Mouse (Mus musculus) spleen, postnatal 4 days (tissue): ENCODE measurements at regions not wholly inside any gene's neighbourhood (a gene's known extent, or its start where the extent isn't known, plus 50 kb on each side); places are given as distances from the start of the nearest gene placed in this dataset.
"Not testable (repeated sequence)": the region's sequence is repeated elsewhere in the genome, so short reads cannot be mapped to it uniquely, and the experiment has no call there.

Experiments used
- DNase-seq, 2 experiments: peaks; one replicate each; pipeline ENCODE4 v3.0.0; 2022; ENCODE audit warnings: low spot score in 2 of 2

DNA sequence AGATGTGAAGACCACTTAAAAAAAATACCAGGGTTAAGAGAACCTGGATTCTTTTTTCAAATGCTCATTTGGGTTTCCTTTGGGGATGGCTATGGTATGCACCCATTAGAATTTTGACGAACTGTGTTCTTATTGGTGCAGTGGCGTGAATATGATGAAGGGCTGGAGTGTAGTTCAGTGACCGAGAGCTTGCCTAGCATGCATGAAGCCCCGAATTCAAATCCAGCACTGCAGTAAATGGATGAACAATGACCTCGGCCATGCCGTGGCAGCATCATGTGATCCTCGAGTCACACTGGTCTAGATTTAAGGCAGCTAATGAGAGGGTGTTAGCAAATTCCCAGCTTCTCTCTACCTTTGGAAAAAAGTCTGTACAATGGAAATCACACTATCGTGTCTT is 286.4 kb upstream of the Ubash3b start:
- no peak for DNase-seq

- no peak for DNase-seq
These were observed 285.8 kb upstream of the Ubash3b start for GRCm38 (mm10) chr9:41447211-41447875.

DNA sequence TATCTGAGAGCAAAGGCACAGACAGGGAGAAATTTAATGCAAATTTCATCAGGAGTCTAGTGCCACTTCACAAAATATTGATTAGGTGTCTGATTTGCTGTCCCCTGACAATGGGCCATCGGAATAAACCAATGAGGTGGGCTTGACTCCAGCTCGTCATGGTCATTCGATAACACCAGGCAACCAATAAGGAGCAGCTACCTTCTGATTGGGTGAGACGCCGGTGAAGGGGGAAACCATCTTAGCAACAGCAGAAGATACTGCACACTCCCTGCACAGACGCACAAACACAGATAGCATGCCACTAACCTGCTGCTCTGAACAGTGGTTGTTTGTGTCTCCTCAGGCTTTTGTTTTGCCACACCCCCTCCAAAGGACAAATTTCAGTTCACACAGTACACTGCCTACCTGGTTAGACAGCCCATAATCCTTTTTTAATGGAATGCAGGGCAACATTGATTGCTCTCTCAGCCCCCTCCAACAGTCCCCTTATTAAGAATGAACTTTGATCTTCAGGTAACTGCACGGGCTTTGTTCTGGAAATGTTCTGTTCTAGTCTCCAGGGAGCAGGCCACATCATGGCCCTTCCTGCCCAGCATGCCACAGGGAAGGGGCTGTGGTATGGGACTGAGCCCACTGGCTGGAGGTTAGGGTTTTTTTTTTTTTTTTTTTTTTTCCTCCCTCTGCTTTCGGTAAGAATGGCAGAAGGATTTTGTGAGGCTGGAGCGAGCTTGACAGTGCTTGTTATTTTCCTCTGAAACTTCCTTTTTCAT is 285.1 kb upstream of the Ubash3b start:
- DNase-seq = no peak

DNA sequence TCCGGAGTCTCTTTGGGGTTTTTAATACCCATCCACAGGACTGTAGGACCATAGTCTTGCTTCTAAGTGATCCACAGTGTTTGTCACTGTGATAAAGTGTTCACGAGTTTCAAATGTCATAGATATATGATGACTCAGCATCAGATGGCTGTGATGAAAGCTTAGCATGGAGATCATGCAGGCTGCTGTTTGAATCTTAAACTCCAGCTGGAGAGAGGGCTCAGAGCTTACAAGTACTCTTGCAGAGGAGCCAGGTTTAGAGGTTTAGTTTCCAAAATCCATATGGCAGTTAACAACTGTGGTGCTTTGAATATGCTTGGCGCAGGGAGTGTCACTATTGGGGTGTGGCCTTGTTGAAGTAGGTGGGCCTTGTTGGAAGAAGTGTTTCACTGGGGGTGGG is 280.9 kb upstream of the Ubash3b start:
- no peak for DNase-seq

- no peak for DNase-seq
These were observed 278.5 kb upstream of the Ubash3b start for GRCm38 (mm10) chr9:41439979-41440378.

GRCm38 (mm10) chr9:41438141-41438540 is 276.6 kb upstream of the Ubash3b start:
- no peak for DNase-seq

DNA sequence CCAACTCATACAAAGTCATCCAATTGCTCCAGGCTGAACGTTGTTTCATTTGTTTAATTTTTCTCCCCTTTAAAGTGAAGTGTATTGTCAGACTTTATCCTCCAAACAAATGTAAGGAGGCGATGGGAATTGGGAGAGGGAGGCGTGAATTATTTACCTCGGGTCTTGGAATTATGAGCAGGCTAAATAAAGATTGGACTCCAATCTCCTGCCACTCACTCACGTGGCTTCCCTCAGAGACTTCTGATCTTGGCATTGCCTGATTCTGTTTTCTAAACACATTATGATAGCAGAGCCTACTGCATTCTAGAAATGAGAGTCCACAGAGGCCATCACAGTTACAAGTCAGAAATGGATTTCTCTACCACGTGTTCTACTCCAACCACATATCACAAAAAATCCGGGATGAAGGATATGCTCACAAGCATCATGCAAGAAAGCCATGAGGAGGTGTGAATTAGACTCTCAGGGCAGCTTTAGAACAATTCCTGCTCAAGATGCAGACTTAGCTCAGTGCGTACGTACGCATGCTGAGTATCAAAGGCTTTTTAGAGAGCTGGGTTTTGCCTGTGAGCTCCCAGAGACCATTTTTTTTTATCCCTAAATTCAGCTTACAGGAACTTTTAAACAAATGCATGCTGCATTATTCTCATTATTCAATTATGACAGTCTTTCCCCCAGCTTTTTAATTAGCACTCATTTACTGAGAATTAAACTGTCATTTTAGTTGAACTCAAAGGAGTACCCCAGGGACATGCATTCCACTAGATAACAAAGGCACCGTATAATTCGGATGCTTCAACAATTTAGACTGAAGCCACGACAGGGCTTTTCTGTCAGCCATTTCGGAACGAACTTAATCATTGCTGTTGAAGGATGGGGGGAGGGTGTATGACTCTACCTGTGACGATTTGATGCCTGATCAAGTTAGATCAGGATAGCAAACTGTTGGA is 269.2 kb upstream of the Ubash3b start:
- no peak for DNase-seq

DNA sequence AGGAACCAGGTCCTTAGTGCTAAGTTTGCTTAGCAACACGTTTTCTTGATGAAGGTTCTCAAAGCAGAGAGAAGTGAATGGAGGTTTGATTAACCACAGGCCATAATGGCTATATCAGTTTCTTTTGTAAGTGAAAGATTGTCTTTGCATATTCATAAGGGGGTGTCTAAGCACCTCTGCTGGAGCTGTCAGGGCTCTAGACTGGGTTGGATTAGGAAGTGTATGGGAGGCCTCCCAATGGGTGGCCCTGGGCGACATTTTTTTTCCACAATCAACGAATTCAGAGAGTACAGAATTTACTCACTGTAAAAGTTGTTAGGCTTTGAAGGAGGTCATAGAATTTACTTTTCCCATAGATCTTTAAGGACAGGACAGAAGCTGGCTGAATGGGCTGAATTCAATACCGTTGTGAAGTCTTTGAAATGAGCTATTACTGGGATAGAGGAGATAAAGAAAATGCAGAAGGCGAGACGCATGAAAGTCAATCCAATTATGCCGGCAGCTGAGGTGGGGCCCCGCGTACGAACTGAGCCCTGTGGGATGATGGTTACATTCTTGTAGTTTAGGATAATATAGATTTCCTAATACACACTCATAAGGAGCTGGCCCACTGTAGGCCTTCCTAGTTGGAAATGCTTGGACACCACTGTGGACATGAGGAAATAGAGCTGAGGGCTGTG is 268.4 kb upstream of the Ubash3b start:
- no peak for DNase-seq

GRCm38 (mm10) chr9:41429236-41429635 is 267.7 kb upstream of the Ubash3b start:
- DNase-seq = no peak

- DNase-seq = no peak
These were observed 265.2 kb upstream of the Ubash3b start for GRCm38 (mm10) chr9:41426698-41427097.

- DNase-seq = no peak
These were observed 263.7 kb upstream of the Ubash3b start for GRCm38 (mm10) chr9:41425225-41425624.

GRCm38 (mm10) chr9:41413791-41414190 is 252.3 kb upstream of the Ubash3b start:
- DNase-seq = no peak

DNA sequence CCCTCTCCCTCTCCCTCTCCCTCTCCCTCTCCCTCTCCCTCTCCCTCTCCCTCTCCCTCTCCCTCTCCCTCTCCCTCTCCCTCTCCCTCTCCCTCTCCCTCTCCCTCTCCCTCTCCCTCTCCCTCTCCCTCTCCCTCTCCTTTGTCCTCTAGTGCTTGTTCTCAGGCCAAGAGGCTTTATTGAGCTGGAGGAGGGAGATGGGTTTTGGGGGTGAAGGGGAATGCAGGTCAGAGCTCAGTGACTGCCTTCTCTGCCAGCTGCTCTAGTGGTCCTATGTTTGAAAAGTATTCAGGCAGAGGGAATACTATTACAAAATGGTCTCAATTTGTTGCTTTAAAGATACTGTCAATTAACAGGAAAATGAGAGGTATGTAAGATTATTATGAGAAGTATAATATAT is 251.6 kb upstream of the Ubash3b start:
- DNase-seq = not testable (repeated sequence)

- no peak for DNase-seq
These were observed 250.8 kb upstream of the Ubash3b start for GRCm38 (mm10) chr9:41412174-41412757.

DNA sequence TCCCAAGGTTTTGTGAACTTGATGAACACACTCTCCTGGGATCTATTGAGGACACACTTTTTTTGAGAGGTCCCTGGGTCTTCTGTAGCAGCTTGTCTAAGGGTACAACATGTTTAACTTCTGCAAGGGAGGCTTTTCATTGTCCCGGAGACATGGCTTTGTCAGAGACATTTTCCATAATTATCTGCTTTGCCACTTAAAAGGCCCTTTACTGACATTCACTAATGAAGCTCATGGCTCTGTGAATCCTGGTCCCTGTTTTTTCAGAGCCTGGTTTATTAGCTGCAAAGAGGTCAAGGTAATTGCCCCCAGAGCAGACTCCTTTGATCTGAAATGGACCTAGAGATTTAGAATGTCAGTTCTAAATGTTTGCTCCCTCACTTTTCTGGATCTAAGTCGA is 246.8 kb upstream of the Ubash3b start:
- no peak for DNase-seq

DNA sequence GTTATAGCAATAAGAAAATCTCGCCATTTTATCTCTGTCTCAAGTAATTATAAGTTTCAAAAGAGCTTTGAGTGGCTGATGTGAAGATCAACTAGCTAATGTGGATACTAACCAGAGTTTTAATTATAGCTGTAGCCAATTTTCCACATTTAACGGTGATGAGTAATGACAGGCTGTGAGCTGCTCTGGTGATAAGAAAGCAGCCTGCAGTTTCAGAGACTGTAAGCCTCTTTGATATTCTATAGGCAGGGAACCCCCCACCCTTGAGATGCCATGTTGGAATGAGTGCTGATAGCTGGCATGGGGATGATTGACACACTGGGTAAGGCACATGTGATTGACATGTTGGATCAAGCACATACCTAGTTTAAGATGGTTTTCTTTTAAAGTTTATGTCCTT is 245.6 kb upstream of the Ubash3b start:
- no peak for DNase-seq

DNA sequence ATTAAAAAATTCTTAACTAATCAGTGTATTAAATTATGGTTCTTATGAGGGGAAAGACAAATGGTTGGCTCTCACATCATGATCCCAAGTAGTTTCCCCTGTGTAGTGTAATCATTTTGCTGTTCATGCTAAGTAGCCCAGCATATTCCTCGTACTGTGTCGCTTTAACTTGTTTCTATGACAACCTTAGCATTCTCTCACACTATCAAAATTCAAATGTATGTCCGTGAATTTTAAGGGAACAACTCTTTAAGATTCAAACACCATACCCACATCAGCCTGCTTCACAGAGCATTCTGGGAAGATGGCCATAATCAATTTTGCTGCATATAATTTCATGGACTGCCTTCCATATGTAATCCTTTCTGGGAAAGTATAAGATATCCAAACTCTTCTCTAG is 241.4 kb upstream of the Ubash3b start:
- no peak for DNase-seq

DNA sequence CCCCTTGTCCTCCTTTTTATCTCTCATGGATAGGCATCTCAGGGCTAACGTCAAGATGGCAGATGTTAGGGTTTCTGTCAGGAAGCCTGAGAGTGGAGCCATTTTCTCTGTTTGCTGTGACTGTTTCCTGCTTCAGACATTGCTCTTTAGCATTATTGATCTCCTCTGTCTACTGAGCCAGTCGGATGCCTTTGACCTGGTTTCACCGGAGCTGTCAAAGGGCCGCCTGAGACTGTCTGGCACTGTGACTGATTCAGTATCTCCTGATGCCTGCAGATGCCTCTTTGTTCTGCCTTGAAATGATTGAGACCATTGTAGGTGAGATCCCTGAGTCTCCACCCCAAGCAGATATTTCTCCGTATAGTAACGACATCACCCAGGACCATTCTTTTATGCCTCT is 239.5 kb upstream of the Ubash3b start:
- DNase-seq = no peak

DNA sequence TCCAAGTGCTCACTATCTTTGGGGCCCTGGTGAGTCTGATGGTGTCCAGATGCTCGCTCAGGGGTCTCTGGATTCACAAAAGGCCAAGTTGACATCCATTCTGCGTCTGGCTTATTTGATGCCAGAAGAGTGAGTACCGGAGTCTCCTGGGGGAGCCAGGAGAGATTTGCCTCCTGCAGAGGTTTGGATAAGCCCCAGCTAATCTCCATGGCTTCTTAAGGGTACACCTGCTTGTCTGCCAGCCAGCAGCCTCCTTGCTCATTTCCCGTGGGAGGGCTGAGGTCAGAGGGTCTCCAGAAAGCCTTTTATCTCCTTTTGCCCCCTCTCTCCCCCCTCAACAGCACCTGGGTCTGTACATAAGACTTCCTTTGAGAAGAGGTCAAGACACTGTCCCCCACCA is 234.0 kb upstream of the Ubash3b start:
- DNase-seq = no peak

- DNase-seq = no peak
These were observed 230.3 kb upstream of the Ubash3b start for GRCm38 (mm10) chr9:41391591-41392320.

DNA sequence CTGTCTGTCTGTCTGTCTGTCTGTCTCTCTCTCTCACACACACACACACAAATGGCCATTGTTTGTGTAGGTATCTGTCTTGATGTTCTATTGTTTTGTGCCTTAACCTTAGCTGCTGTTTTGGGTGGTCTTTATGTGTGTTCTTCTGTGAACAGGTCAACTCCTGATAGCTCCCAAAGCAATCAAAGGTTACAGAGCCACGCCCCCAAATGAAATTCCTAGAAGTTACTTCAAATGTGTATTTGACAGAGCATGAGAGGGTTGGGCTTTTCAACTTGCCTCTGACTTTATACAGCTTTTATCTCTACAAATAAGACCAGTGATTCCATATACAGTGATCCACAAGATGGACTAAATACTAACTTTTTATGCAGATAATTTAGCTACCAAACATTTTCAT is 217.8 kb upstream of the Ubash3b start:
- DNase-seq = no peak
